Mouse (Mus musculus) cerebellum, adult 9-10 months (tissue): ENCODE results near the gene Acsm5.
"Not testable (repeated sequence)": the region's sequence is repeated elsewhere in the genome, so short reads cannot be mapped to it uniquely, and the experiment has no call there.

Experiments
- DNase-seq: peaks from one replicate; pipeline ENCODE4 v3.0.0; 2022

Gene Acsm5

GRCm38 (mm10) chr7:119550471-119551222 is 31.4 kb downstream of the Acsm5 start:
- no peak for DNase-seq

GRCm38 (mm10) chr7:119554040-119554439 is 34.8 kb downstream of the Acsm5 start, which contains the start of gene Acsm2:
Gene Acsm2 (plus strand): TSS chr7:119554340.
- no peak for DNase-seq

- DNase-seq: no peak
These were observed 40.7 kb downstream of the Acsm5 start for GRCm38 (mm10) chr7:119559789-119560451.

GRCm38 (mm10) chr7:119560452-119560835 is 41.2 kb downstream of the Acsm5 start:
- DNase-seq: no peak

GRCm38 (mm10) chr7:119561441-119561840 is 42.2 kb downstream of the Acsm5 start:
- no peak for DNase-seq

- not testable (repeated sequence) for DNase-seq
These were observed 43.2 kb downstream of the Acsm5 start for GRCm38 (mm10) chr7:119562476-119562875.

GRCm38 (mm10) chr7:119594530-119595107 is 75.4 kb downstream of the Acsm5 start:
- no peak for DNase-seq
